Mouse (Mus musculus) splenic B cell, adult 2 months (primary cell): Measurements from ENCODE around the gene Dclk1.

Source experiments
- DNase-seq: peaks from one replicate; pipeline ENCODE4 v3.0.0-alpha.2; 2011; ENCODE audit warnings: low read depth, low spot score
- H3K27me3 ChIP-seq: 2 replicates; pipeline ENCODE4 v1.6.1; 2012; ENCODE audit warnings: mild to moderate bottlenecking, low read length, moderate library complexity, mixed read lengths; ENCODE audit not compliant: control insufficient read depth, poor library complexity, insufficient read depth, severe bottlenecking
- H3K36me3 ChIP-seq: 2 replicates; pipeline ENCODE4 v1.6.1; 2012; ENCODE audit warnings: mild to moderate bottlenecking, low read length, moderate library complexity, mixed read lengths; ENCODE audit not compliant: control insufficient read depth, poor library complexity, insufficient read depth, severe bottlenecking

Gene Dclk1

GRCm38 (mm10) chr3:55242422-55243055 lies 375 bp downstream of the Dclk1 start:
- DNase-seq, result no peak
- no peaks in the 10 kb centered on the region for H3K36me3 ChIP-seq
- H3K27me3 ChIP-seq, result no peaks in the 10 kb centered on the region

GRCm38 (mm10) chr3:55243056-55243471 lies 900 bp downstream of the Dclk1 start:
- no peaks in the 10 kb centered on the region for H3K27me3 ChIP-seq
- no peak for DNase-seq
- no peaks in the 10 kb centered on the region for H3K36me3 ChIP-seq

GRCm38 (mm10) chr3:55244087-55244486 lies 1.9 kb downstream of the Dclk1 start:
- Histone ChIP-seq H3K36me3 (no peaks in the 10 kb centered on the region), H3K27me3 (no peaks in the 10 kb centered on the region)
- no peak for DNase-seq

GRCm38 (mm10) chr3:55246618-55247272 lies 4.6 kb downstream of the Dclk1 start:
- Histone ChIP-seq H3K36me3 (no peaks in the 10 kb centered on the region), H3K27me3 (no peaks in the 10 kb centered on the region)
- no peak for DNase-seq

GRCm38 (mm10) chr3:55248048-55248447 lies 5.9 kb downstream of the Dclk1 start:
- Histone ChIP-seq H3K27me3 (no peaks in the 10 kb centered on the region), H3K36me3 (no peaks in the 10 kb centered on the region)
- DNase-seq, result no peak

- no peak for DNase-seq
- Histone ChIP-seq H3K27me3 (no peaks in the 10 kb centered on the region), H3K36me3 (no peaks in the 10 kb centered on the region)
Measured at GRCm38 (mm10) chr3:55248508-55248907, 6.3 kb downstream of the Dclk1 start.

- Histone ChIP-seq H3K36me3 (no peaks in the 10 kb centered on the region), H3K27me3 (no peaks in the 10 kb centered on the region)
- no peak for DNase-seq
Measured at GRCm38 (mm10) chr3:55250631-55251030, 8.5 kb downstream of the Dclk1 start.

GRCm38 (mm10) chr3:55260139-55260538 lies 18.0 kb downstream of the Dclk1 start:
- Histone ChIP-seq H3K27me3 (no peaks in the 10 kb centered on the region), H3K36me3 (no peaks in the 10 kb centered on the region)
- DNase-seq, result no peak

GRCm38 (mm10) chr3:55266091-55266490 lies 23.9 kb downstream of the Dclk1 start:
- H3K36me3 ChIP-seq, result no peaks in the 10 kb centered on the region
- no peak for DNase-seq
- H3K27me3 ChIP-seq, result no peaks in the 10 kb centered on the region

GRCm38 (mm10) chr3:55269802-55270201 lies 27.6 kb downstream of the Dclk1 start:
- Histone ChIP-seq H3K27me3 (no peaks in the 10 kb centered on the region), H3K36me3 (no peaks in the 10 kb centered on the region)

GRCm38 (mm10) chr3:55270345-55270744 lies 28.2 kb downstream of the Dclk1 start:
- no peak for DNase-seq
- no peaks in the 10 kb centered on the region for H3K36me3 ChIP-seq
- H3K27me3 ChIP-seq, result no peaks in the 10 kb centered on the region

More at GRCm38 (mm10) chr3:55269802-55270201, 27.6 kb downstream of the Dclk1 start:
- no peak for DNase-seq

- H3K36me3 ChIP-seq, result no peaks in the 10 kb centered on the region
- no peaks in the 10 kb centered on the region for H3K27me3 ChIP-seq
- no peak for DNase-seq
Measured at GRCm38 (mm10) chr3:55270920-55271319, 28.8 kb downstream of the Dclk1 start.

GRCm38 (mm10) chr3:55272536-55272935 lies 30.4 kb downstream of the Dclk1 start:
- DNase-seq, result no peak
- Histone ChIP-seq H3K36me3 (no peaks in the 10 kb centered on the region), H3K27me3 (no peaks in the 10 kb centered on the region)

GRCm38 (mm10) chr3:55276446-55276845 lies 34.3 kb downstream of the Dclk1 start:
- no peak for DNase-seq
- Histone ChIP-seq H3K27me3 (no peaks in the 10 kb centered on the region), H3K36me3 (no peaks in the 10 kb centered on the region)

GRCm38 (mm10) chr3:55276851-55277250 lies 34.7 kb downstream of the Dclk1 start:
- Histone ChIP-seq H3K36me3 (no peaks in the 10 kb centered on the region), H3K27me3 (no peaks in the 10 kb centered on the region)
- DNase-seq, result no peak

GRCm38 (mm10) chr3:55277829-55278228 lies 35.7 kb downstream of the Dclk1 start:
- Histone ChIP-seq H3K36me3 (no peaks in the 10 kb centered on the region), H3K27me3 (no peaks in the 10 kb centered on the region)
- no peak for DNase-seq
